Mouse (Mus musculus) embryo, embryonic 10 days (tissue): ENCODE data around the gene Cdc7.

Experiments used
- DNase-seq: peaks from one replicate; pipeline ENCODE4 v3.0.0-alpha.2; 2015; ENCODE audit warnings: low spot score

The Cdc7 gene

DNA sequence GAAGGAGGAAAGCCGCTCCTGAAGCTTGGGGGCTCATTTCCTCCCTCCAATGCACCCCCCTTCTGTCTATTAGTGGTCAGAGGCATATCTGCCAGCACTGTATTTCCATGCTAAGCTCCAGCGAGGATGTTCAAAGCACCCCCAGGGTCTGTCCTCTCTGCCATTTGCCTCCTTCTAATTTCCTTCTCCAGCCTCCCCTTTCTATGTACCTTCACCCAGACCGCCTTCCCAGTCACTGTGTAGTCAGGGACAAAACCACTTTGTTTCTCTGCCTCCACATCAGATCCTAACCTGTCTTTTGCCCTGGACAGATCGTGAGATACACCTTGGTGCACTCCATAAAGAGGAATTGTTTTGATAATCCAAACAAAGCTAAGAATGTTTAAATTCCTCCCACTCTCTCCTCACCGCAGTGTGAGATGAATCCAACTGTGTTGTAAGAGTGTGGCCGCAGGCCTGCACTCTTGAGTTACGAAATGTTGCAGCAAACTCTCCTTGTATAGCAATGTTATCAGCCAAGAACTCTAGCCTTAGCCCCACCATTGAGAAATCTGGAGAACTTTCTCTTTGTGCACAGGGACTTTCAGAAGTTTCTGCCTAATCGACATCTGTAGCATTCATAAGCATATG lies 27.3 kb downstream of the Cdc7 start:
- DNase-seq, result no peak

DNA sequence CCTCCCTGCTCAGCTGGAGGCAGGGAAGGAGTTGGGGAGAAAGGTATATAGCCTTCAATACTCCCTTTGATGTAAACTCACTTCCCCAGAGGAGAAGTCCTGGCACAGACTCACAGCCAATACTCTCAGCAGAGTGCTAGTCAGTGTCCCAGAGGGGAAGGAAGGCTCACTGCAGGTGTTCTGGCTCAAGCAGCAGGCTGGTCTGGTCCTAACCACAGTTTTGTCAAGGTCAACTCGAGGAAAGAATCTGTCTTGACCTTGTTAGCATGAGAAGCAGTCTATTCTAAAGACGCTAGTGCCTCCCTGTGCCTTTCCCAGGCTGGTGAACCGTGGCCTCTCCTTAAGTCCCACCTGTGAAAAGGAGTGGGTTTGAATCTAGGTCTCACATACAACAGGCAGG lies 30.6 kb downstream of the Cdc7 start:
- DNase-seq, result no peak

DNA sequence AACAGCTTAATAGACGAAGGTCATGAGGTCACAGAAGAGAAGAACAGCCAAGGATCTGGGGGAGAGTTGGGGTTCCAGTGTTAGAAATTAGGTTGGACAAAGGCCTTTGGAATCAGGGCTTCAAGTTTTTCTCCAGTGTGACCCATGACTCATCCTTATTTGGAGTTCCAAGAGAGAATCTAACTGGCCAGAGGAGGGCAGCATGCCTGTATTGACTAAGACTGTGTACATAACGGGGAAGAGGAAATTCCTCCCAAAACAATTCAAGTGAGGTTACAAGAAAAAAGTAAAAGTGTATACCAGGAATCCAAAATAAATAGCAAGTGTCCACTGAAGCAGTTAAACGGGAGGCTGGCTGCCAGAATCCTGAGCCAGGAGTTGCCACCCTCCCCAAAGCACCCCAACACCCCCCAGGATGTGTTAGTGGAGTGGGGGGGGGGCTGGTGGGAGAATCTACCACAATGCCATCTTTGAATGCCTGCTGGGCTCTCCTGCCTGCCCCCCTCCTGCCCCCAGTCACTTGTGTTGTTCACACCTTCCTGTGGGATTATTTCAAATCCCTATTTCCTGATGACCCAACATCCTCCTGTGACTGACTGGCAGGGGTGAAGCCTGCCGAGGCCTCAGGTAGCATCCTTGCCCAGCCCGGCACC lies 31.9 kb downstream of the Cdc7 start:
- DNase-seq, result peak; percentile 86

DNA sequence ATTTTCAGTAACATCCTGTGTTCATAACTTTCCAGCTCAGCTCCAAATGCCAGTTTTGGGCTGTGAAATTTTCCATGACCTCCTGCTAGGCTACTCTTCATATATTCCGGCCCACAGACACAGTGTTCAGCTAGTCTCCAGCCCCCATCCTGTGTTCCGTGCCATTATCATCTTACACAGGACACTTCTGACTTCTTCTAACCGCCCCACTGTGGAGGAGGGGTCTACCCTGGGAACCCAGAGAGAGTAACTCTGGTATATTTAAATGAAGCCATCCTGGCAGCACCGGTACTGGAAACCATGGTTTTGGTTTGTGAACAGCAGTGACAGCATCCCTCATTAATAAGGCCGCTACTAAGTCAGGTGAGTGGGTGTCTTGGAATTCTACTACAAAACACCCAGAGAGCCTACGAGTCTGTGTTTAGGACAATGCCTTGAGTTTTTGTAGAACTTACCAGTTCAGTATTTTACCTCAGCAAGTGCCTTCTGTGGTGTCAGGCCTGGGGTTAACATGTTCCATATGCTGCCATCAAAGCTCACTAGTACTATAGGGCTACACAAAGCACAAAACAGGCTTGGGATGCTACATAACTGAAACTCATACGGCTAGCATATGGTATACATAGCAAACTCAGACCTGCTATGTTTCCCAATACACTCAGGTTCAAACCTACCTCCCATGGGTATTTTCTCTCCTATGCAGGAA lies 32.6 kb downstream of the Cdc7 start:
- peak; percentile 49 for DNase-seq

DNA sequence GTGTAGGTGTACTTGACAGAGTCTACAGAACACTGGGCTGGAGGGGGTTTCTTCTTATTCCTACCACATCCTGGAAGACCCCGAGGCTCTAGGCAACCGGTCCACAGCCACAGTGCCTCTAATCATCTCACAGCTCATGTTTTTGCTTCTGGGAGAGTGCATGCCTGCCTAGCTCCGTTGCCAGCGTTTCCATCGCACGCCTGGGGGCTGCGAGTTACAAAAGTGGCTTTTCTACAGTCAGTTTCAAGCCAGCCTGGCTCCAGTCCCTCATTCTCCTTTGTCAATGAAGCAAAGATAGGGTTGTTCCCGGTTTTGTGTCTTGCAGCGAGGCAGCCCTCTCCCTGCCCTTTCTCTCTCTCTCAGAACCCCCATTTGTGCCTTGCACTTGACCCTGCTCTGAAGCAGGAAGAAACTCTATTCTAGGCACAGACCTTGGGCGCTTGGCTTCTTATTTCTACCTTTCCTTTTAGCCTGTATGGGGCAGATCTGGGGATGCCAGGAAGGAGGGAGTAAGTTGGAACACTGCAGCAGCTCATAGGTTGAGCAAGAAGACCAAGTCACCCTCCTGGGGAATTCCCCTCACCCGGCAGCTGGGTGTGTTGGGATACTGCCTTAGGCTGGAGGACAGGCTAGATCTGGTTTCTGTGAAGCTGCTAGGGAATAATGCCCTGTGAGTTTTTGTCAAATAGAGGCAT lies 37.4 kb downstream of the Cdc7 start:
- no peak for DNase-seq

DNA sequence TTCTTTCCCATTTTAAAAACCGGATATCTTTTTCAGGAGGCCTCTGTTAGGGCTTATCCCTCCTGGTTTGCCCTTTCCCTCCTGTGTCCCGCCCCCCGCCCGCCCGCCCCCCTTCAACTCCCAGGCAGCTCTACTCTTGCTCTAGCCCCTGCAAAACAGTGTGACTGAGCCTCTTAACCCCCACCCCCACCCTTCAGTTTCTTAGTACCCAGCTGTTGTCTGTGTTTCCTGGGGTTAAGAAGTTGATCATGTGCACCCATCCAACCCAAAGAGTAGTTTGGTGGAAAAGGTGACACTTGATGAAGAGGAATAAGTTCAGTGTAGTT lies 37.9 kb downstream of the Cdc7 start:
- no peak for DNase-seq

DNA sequence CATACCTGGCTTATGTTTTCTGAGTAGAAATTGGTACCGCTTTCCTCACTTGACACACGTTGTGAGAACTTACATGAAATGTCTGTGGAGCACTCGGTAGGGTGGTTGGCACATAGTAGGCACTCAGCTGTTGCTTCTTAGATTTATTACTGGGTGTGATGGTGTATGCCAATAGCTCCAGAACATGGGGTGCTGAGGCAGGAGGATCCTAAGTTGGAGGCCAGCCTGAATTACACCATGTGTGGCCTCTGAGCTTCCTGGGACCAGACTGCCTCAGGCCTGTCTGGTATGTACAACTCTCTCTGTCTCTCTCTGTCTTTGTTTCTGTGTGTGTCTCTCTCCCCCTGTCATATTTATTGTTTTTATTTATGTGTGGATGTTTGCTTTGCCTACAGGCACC lies 45.6 kb downstream of the Cdc7 start:
- no peak for DNase-seq

DNA sequence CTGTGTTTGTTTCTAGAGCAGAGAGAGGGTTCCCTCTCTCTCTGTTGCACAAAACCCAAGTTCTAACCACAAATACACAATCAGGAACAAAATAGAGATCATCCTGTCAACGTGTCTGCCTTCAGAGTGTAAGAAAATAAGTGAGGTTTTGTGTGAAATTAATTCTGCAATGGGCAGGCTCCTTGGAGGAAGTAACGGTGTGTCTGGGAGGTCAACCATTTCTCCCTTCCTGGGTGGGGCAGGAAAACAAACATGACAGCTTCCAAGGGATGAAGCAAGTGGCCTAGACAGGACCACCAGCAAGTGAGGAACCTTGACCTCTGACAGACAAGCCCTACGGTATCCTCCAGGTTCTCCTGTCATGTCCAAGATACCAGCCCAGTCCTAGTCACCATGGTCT lies 46.2 kb downstream of the Cdc7 start:
- no peak for DNase-seq

DNA sequence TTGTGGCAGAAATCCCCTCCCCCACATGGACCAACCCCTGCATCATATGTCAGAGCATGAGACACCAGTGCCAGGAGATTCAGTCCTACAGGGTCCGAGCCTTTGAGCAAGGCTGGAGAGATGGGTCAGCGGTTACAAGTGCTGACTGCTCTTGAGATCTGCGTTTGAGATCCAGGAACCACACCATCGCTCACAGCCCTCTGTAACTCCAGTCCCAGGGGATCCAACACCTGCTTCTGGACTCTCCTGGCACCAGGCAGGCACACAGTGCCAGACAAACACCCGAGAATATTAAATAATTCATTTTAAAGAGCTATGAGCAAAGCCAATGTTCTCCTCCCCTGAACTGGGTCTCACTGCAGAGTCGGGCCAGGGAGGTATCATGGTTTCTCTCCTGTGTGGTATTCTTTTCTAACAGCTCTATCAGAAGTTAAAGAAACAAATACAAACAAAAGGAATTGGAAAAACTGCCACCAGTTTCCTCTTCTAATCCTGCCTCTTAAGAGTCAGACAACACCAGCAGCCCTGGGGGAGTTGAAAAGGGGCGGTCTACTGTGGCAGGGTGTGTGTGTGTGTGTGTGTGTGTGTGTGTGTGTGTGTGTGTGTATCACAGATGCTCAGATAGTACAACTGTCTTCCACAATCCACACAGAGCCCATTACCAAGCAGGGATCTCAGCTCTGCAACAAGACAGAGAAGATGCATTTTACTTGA lies 47.4 kb downstream of the Cdc7 start:
- DNase-seq, result no peak

DNA sequence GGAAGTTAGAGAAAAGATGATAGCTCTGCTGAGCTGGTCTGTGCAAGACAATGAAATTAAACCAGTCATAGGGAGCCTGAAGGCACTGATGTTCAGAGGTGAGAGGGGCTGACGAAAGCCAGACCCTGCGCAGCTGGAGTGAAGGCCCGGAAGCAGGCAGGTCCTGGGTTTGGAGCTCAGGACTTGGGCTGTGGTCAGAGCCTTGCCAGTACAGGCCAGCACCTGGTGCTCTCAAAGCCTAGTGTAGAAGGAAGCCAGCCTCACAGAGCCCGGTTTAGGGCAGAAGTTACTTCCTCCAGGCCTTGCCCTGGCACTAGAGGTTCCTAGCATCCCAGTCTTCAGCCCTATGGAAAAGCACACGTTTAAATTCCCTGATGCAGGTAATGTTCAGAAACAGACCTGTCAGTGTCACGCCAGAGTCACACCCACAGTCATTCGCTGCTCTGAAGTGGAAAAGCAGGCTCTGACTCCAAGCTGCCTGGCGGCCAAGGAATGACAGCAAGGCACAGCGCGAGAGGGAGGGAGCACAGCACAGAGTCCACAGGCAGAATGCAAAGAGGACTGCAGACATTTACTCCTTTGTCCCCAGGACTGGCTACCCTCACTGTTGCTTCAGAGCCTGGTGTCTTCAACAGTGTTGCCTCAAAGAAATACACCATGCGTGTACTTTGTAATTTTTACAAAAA lies 48.1 kb downstream of the Cdc7 start:
- DNase-seq, result no peak

DNA sequence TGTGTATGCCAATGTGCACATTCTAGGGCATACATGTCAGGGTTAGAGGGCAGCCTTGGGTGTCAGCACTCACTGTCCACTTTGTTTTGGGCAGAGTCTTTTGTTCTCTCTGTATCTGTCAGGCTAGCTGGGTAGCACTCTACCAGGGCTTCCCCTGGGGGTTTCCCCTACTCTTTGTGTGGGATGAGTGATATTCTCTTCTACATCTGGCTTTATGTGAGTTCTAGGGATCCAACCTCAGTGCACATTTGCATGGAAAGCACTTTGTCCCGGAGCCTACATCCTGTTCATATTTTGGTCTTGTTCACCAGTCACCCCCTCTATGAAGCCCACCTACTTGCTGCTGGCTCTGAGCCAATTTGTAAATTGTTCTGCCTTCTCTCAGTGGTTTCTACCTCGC lies 49.3 kb downstream of the Cdc7 start:
- DNase-seq, result no peak

DNA sequence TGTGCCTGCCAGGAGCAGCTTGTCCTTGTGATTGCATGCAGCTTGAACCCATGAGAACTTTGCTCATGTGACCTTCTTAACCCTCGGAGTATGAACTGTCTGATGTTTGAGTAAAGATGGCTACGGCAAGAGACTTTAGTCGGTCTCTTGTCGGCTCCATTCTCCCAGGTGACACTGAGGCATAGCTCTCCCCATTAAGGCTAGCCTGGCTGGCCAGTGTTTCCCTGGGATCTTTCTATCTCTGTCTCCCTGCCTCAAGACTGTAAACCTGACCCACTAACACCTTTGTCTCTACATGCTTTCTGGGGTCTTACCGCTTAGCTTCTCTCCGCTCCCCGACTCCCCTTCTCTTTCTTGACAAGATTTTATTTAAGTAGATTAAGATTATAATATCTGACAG lies 50.0 kb downstream of the Cdc7 start:
- no peak for DNase-seq

DNA sequence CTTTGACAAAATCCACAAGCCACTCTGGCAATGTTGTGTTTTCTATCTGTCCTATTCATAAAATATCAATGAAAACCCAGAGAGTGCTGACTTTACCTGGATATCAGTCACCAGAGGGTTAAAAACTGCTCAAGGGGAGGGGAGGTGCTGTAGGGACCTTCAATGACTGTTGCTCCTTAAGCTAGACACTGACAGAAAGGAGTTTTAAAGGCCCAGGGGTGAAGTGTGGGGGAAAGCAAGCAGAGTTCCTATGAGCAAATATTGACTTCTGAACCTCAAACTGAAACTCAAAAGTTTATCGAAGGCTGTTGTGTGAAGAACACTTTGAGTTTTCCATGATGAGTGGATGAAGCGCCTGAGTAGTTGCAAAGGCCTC lies 50.9 kb downstream of the Cdc7 start:
- no peak for DNase-seq

DNA sequence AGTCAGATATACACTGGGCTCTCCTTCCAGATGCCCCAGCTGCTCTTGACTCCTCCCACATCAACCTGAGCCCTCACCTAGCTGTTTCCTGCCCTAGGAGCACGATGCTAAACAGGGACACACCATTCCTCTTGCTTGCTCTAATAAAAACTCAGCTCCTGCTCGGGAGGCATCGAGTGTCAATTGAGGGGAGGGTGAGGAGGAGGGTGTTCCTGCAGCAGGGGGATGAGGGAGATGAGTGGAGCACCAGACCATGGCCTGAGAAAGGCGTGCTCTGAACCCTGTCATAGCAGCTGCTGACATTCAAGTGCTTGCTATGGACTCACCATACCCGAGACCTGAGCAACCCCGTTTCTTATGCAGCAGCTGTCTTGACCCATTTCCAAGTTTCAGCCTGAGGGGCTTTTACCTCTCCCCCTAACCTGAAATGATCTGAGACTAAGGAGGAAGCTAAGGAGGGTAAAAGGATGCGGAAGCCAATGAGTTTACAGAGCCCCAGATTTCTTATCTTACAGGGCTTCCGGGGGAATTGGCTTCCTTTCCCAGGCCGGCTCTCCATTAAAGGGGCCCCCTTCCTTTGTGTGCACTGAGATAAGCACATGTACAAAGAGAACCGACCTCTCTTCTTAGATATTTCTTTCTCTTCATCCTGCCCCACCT lies 51.4 kb downstream of the Cdc7 start:
- DNase-seq, result no peak

DNA sequence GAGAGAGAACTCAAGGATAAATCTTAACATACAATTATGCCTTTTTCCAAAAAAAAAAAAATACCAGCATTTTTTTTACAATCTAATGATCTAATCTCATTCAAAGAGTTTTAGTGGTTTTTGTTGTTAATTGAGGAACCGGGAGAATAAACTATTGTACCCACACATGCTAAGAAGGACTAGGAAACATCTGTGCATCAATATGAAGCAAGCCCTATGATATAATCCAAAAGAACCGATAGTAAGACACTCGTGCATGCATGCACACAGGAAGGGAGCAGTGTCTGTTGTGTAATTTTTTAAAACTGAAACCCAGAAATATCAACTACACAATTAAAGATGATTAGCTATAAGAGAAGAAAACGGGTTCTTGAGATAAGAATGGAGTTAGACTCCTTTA lies 52.4 kb downstream of the Cdc7 start:
- DNase-seq, result no peak

DNA sequence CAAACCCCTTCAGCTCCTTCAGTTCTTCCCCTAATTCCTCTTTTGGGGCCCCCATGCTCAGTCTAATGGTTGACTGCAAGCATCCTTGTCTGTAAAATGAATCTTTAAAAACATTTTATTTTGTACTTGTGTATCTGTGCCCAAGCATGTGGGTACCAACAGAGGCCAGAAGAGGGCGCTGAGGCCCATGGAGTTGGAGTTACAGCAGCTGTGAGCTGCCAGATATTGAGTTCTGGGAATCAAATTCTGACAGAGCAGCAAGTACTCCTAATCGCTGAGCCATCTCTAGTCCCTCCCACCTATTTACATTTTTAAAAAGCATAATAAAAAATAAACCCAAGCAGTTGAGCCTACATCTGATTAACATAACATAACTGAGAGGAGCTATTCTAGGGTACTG lies 53.4 kb downstream of the Cdc7 start:
- no peak for DNase-seq

DNA sequence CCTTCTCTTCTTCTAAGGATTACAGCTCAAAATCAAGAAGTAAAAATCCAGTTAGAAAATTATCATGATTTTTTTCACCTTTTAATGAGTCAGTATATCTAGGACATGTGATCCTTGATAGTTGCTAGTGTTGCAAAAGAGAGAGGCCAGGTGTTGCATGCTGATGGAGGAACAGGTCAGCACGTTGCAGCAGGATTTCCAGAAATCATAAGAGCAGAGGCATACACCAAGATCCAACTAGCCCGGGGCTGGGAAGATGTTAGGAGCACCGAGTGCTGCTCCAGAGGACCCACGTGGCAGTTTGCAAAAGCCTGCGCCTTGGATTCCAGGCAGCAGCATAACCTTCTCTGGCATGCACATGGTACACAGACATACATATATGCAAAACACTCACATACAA lies 54.9 kb downstream of the Cdc7 start:
- DNase-seq, result no peak

DNA sequence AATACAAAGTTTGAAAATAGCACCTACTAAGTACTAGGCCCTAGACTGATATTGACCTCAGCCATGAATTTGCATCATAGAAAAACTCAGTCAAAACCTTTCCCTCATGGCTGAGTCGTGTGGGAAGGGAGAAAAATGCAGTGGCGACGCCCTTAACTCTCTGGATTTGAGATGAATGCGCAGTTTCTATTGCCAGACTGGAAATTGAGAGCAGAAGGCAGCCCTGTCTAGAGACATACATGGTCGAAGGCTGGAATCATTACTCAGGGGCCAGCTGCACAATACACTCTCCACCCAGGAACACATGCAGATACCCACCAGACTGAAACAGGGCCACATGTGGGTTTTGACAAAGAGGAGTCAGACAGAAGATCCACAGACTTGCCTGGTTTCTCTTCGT lies 55.8 kb downstream of the Cdc7 start:
- no peak for DNase-seq

DNA sequence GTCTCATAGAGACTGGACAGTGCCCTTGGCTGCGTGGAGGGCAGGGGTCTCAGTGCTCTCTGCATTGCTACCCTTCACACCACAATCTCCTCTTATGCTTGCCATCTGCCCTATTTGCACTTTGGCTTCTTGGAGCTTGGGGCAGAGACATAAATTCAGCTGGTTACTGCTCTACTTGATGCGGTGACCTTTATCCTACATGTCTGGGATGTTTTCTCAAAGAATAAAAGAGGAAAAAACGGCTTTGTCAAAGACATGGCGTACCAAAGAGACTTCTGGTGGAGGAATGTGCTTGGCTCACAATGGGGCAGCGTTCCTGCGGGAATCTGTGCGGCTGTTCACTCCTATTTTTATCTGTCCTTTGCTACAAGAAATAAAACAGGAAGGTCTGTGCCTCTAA lies 56.2 kb downstream of the Cdc7 start:
- peak; percentile 44 for DNase-seq

DNA sequence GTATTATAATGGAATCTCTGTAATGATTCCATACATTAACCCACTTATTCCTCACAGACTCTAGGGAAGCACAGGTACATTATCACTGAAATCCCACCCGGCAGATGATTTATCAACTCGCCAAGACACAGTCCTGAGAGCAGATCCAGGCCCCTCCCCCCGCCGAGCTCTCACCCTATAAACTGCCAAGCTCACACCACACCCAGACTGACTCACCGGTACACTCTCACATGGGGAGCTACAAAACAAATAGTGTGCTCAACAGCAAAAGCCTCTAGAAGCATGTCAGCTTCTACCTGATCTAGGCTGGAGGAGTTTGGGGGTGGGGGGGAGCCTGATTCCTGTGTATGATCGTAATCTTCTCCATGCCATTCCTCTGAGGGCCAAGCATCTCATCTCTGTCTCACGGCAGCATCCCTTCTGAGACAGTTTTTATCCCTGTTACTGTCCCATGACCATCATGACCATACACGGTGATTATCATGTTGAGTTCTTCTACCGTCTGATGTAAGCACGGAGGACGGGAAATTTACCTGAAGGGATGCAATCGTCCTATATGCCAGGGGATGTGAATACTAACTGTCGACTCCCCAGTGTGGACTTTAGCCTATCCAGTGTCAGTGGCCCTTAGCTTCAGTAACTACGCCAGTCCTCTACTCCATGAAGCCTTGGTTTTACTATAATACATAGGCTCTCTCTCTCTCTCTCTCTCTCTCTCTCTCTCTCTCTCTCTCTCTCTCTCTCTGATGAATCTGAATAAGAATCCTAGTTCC lies 57.4 kb downstream of the Cdc7 start:
- no peak for DNase-seq

DNA sequence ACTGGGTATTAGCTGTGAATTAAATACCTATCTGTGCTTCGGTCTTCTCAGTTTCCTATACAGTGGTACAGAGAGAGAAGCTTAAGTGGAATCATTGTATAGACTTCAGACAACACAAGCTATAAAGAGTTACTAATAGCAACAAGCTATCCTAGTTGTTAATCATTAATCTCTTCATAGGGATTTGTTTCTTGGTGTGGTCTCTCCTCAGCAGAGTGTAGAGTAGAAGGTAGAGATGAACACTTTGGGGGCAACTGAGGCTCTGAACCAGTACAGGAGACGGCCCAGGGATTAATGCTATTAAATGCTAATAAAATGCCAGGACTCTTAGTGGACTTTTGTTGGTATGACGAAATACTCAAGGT lies 57.9 kb downstream of the Cdc7 start:
- DNase-seq, result no peak
